Mouse (Mus musculus) left cerebral cortex, adult 8-10 months (tissue): ENCODE measurements around the gene Them4. TPM values are rescaled to one million over a fixed set of nuclear protein-coding genes. Genes with fewer than 3 reads are reported as not detected.
A peak's percentile ranks its signal among the peaks of the same experiment; 100 is the strongest.

Source experiments
- DNase-seq, 2 experiments: peaks; one replicate each; pipeline ENCODE4 v3.0.0; 2022; ENCODE audit warnings: low spot score in 2 of 2
- total RNA-seq, 4 experiments: library from RNA; stranded (reverse); gene quantifications; 2 replicates each; pipeline ENCODE4 v1.2.4; 2022

Them4 gene
- total RNA-seq, 4 experiments from 2014 or later: 18.6 to 21.8 (median 20.3) TPM

GRCm38 (mm10) chr3:94367511-94367910 is 57.6 kb downstream of the Them4 start:
- DNase-seq: no peak

DNA sequence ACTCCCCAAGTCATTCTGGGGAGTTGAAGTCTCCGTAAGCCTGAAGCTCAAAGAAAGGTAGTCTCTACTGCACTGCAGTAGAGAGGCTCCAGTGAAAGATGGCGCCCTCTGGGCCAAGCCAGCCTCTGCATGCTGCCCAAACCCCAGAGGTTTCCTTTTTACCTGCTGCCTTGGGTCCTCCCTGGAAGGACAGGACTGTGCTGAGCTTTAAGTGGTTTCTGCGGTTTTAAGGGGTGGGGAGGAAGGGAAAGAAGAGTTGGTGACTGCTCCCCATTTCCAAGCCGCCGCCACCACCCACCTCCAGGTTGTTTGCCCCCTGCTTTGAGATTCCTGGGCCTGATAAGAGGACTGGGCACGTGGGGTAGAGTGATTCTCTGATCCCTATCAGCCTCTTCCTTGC is 58.7 kb downstream of the Them4 start:
- DNase-seq: no peak

DNA sequence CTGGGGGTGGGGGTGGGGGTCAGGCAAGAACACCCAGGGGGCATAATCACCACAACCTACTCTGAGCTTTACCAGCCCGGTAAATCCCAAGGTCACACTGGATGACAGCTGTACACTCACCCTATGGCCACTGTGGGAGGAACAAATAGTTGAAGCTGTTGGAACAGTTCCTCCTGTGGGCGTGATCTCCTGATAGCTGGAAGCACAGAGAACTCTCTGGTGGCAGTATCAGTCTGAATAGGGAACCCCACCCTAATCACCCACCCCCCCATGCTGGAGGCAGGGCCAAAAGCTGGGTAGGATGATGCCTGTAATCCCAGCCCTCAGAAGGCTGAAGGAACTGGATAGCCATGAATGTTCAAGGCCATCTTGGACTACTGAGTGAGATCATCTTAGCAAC is 59.8 kb downstream of the Them4 start:
- DNase-seq: no peak

DNA sequence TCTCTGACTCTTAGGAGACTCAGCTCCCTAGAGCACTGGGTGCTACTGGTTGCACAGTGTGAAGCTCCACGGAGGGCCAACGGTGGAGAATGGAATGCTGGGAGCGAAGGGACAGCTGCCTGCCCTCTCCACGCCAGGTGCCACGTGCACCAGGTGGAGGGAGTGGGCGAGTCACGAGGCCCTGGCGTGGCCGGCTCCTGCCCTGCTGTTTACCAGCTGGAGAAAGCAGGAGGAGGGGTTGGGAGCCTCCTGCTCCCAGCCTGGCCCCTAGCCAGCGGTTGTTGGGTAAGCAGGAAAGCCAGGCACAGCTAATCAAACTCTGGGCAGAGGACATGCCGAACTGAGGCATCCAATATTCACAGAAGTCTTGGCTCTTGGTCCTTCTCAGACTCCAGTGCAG is 61.7 kb downstream of the Them4 start:
- peak in 1 of 2 experiments; percentile 39 for DNase-seq

GRCm38 (mm10) chr3:94372038-94372437 is 62.1 kb downstream of the Them4 start:
- no peak for DNase-seq

- DNase-seq: no peak
These were observed 62.8 kb downstream of the Them4 start, which contains the start of gene Rorc for GRCm38 (mm10) chr3:94372641-94373040. TSS of gene Rorc (plus strand) at chr3:94372794.

GRCm38 (mm10) chr3:94373090-94373489 is 63.2 kb downstream of the Them4 start:
- DNase-seq: no peak

GRCm38 (mm10) chr3:94373597-94374011 is 63.7 kb downstream of the Them4 start:
- DNase-seq: no peak

DNA sequence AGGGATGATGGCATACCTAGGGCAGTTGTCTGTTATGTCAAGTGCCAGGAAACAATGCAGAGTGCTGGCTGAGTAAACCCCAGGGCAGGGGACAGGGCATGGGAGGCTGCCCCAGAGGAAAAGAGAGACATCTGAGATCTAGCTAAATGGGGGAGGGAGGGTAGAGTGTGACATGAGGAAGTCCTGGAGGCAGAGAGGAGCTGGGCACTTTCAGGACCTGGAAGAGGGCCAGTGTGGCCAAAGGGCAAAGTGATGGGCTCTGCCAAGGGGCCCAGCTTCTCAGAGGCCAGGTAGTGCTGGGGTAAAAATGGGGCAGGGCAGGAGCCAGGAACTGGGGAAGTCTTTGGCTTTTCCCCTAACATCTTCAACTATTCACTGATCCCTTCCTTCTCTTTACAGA is 64.7 kb downstream of the Them4 start:
- DNase-seq: no peak

GRCm38 (mm10) chr3:94375146-94375545 is 65.3 kb downstream of the Them4 start:
- DNase-seq: no peak

DNA sequence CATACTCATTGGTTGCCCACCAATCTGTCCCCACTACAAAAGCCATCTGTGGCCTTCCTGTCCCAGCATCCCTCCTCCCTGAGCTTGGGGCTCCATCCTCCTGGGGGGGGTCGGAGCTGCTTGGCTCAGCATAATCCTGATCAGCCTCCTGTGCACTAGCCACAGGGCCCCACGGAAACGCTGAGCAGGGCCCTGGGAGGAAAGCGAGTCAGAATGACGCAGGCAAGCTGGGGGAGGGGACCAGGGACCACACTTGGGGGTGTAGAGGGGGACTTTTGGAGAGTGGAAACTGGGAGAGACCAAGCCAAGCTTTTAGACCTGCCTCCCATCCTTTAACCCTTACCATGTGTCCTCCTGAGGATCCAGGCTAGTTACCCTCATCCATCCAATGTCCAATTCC is 66.0 kb downstream of the Them4 start:
- DNase-seq: no peak

- DNase-seq: no peak
These were observed 67.4 kb downstream of the Them4 start for GRCm38 (mm10) chr3:94377028-94377923.

GRCm38 (mm10) chr3:94379831-94380510 is 70.1 kb downstream of the Them4 start:
- no peak for DNase-seq

Other genes starting within 250 kb of the Them4 start
- not detected for gene Gm10697, start 237.4 kb upstream of the Them4 start, total RNA-seq
- not detected for gene Gm10696, start 131.9 kb upstream of the Them4 start, total RNA-seq
- gene Gm5286, start 113.4 kb upstream of the Them4 start, total RNA-seq: not detected
- gene Gm4778, start 46.1 kb upstream of the Them4 start, total RNA-seq: not detected
- not detected for gene Them5, start 32.0 kb downstream of the Them4 start, total RNA-seq
- gene C2cd4d, start 52.3 kb downstream of the Them4 start, total RNA-seq: under 1 TPM in 2 of 4 experiments, not detected in 2; 0.25 to 0.58 TPM
- 1 to 10 TPM; 1.3 to 2.6 (median 2.0) TPM for gene Rorc, start 62.7 kb downstream of the Them4 start, total RNA-seq
- gene Lingo4, start 88.4 kb downstream of the Them4 start, total RNA-seq: 1 to 10 TPM in 3 of 4 experiments, under 1 TPM in 1; 0.97 to 1.2 (median 1.1) TPM
- 10 to 100 TPM; 38.3 to 42.1 (median 41.7) TPM for gene Tdrkh, start 103.2 kb downstream of the Them4 start, total RNA-seq
- 10 to 100 TPM; 32.7 to 40.7 (median 38.1) TPM for gene Mrpl9, start 133.2 kb downstream of the Them4 start, total RNA-seq
- not detected for gene Oaz3, start 133.8 kb downstream of the Them4 start, total RNA-seq
- 100 to 1,000 TPM; 136 to 175 (median 139) TPM for gene Celf3, start 168.2 kb downstream of the Them4 start, total RNA-seq
- gene Riiad1, start 170.3 kb downstream of the Them4 start, total RNA-seq: 1 to 10 TPM; 5.2 to 6.9 (median 6.1) TPM